Mouse (Mus musculus): ENCODE results near the gene Trio.

DNA sequence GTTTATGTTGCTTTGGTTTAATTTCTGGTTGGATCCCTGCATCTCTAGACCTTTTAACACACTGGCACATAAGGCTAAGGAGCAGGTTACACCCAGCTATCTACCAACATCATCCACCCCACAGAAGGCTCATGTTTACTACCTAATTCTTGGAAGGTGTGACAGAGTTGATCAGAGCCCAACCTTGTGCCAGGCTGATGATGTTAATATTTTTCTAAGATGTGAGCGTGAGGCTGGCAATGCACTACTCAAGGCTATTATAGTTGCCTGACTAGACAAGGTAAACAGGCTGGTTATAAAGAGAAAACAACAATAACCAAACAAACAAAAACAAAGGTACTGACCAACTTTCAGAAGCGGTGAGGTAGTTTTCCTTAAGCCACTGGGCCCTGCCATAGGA is 62.1 kb downstream of the Trio start:
- no peak for TF ChIP-seq CTCF (IDR thresholded peaks at IDR 0.05; ENCODE audit: low read depth, low read length)
- no peak for TF ChIP-seq GATA1 (IDR thresholded peaks at IDR 0.05; ENCODE audit: borderline replicate concordance, low read length)
- TF ChIP-seq GATA2 (IDR thresholded peaks at IDR 0.05; ENCODE audit: borderline replicate concordance, low read depth, low read length) = no peak
- no peak for TF ChIP-seq TAL1 (conservative IDR thresholded peaks at IDR 0.05; ENCODE audit: low read depth, low read length)

All from G1E (cell line).